Mouse (Mus musculus) embryonic facial prominence, embryonic 11.5 days (tissue): ENCODE results near the gene Phlpp1. TPM values are rescaled to one million over a fixed set of nuclear protein-coding genes. Genes with fewer than 3 reads are reported as not detected.

Experiments
- ATAC-seq: fragments of 200-750 bp; cut with Nextera tagmentation; replicated peaks from 2 replicates; pipeline ENCODE4 v1.8.0; 2017; ENCODE audit warnings: low read depth; ENCODE audit not compliant: insufficient number of reproducible peaks, low FRiP score, low TSS enrichment
- DNase-seq: peaks from one replicate; pipeline ENCODE4 v3.0.0-alpha.2; 2015; ENCODE audit warnings: low spot score
- H3K27ac ChIP-seq: fragments of 300-500 bp; sonication (generic); replicated peaks from 2 replicates; pipeline ENCODE4 v1.5.1; 2014; ENCODE audit warnings: mild to moderate bottlenecking, low read depth, low read length, control low read depth
- H3K27me3 ChIP-seq: fragments of 300-500 bp; sonication (generic); 2 replicates; pipeline ENCODE4 v1.6.1; 2014; ENCODE audit warnings: mild to moderate bottlenecking, low read length, moderate library complexity, mixed read lengths; ENCODE audit not compliant: control insufficient read depth, insufficient read depth
- H3K36me3 ChIP-seq: fragments of 300-500 bp; sonication (generic); replicated peaks from 2 replicates; pipeline ENCODE4 v1.6.1; 2014; ENCODE audit warnings: low read depth, mild to moderate bottlenecking, low read length, moderate library complexity, mixed read lengths; ENCODE audit not compliant: control insufficient read depth, insufficient read depth
- H3K4me1 ChIP-seq: fragments of 300-500 bp; sonication (generic); 2 replicates; pipeline ENCODE4 v1.6.1; 2014; ENCODE audit warnings: low read length, mixed read lengths; ENCODE audit not compliant: control insufficient read depth, insufficient read depth
- H3K4me2 ChIP-seq: fragments of 300-500 bp; sonication (generic); 2 replicates; pipeline ENCODE4 v1.6.1; 2014; ENCODE audit warnings: low read depth, mild to moderate bottlenecking, control low read depth, low read length, moderate library complexity
- H3K4me3 ChIP-seq: fragments of 300-500 bp; sonication (generic); 2 replicates; pipeline ENCODE4 v1.5.1; 2014; ENCODE audit warnings: low read depth, low read length, control low read depth
- H3K9ac ChIP-seq: fragments of 300-500 bp; sonication (generic); replicated peaks from 2 replicates; pipeline ENCODE4 v1.6.1; 2014; ENCODE audit warnings: mild to moderate bottlenecking, control low read depth, low read length
- H3K9me3 ChIP-seq: fragments of 300-500 bp; sonication (generic); replicated peaks from 2 replicates; pipeline ENCODE4 v1.6.1; 2016; ENCODE audit warnings: mild to moderate bottlenecking, low read length, inconsistent platforms, mixed read lengths; ENCODE audit not compliant: control insufficient read depth
- WGBS: fragments of 180-500 bp; shearing (Covaris S2); extraction: QIAGEN DNeasy Blood & Tissue Kit; methylation state at CpG from one replicate; pipeline ENCODE4 v1.1.7; 2014; 5-methylcytosine and 5-hydroxymethylcytosine counted together
- polyA plus RNA-seq: library from polyadenylated mRNA; unstranded; fragments of >200 nt; fragmentation: Nextera tagmentation; extraction: Ambion mirVana; gene quantifications from 2 replicates; pipeline ENCODE4 v1.2.1, GENCODE M21; 2014

Gene Phlpp1
- polyA plus RNA-seq, 1 experiment from 2014 or later: 3.8 TPM

GRCm38 (mm10) chr1:106157961-106158515 is 13.5 kb upstream of the Phlpp1 start:
- Histone ChIP-seq H3K9me3 (no peaks in the 10 kb centered on the region), H3K27ac (no peak overlapping the region), H3K4me2 (no peak overlapping the region), H3K27me3 (no peaks in the 10 kb centered on the region), H3K4me3 (no peak overlapping the region), H3K36me3 (no peaks in the 10 kb centered on the region), H3K4me1 (no peaks in the 10 kb centered on the region), H3K9ac (no peak overlapping the region)
- DNase-seq (no peak), ATAC-seq (no peak)
- WGBS: 66% methylated on average over 4 of the region's 4 CpGs

- no peak overlapping the region for H3K4me3 ChIP-seq
- DNase-seq (no peak), ATAC-seq (no peak)
- no peaks in the 10 kb centered on the region for H3K27me3 ChIP-seq
- no peak overlapping the region for H3K27ac ChIP-seq
- no peaks in the 10 kb centered on the region for H3K9me3 ChIP-seq
- H3K4me2 ChIP-seq: no peak overlapping the region
- no peaks in the 10 kb centered on the region for H3K4me1 ChIP-seq
- no peak overlapping the region for H3K9ac ChIP-seq
- no peaks in the 10 kb centered on the region for H3K36me3 ChIP-seq
- 94% methylated on average over 5 of the region's 5 CpGs for WGBS
Measured at GRCm38 (mm10) chr1:106159667-106160066, 11.9 kb upstream of the Phlpp1 start.

DNA sequence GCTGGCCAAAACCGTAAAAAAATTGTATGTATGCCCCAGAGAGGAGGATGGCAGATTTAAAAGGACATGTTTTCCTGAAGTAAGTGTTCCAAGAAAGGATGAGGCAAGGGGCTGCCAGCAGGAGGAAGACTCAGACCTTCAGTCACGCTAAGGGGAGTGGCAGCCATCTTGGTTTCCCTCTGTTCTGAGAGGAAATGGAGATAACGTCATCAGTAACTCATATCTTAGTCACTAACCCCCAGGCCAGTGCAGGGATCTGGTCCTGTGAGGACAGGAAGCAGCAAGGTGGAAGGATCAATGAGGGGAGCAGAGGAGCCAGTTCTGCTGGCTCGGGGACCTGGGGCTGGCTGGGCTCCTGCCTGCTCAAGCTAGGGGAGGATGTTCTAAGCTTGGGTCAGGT is 10.6 kb upstream of the Phlpp1 start:
- no peak overlapping the region for H3K27ac ChIP-seq
- no peaks in the 10 kb centered on the region for H3K4me1 ChIP-seq
- H3K36me3 ChIP-seq: no peaks in the 10 kb centered on the region
- no peaks in the 10 kb centered on the region for H3K27me3 ChIP-seq
- H3K9ac ChIP-seq: no peak overlapping the region
- no peaks in the 10 kb centered on the region for H3K9me3 ChIP-seq
- no peak overlapping the region for H3K4me2 ChIP-seq
- DNase-seq: no peak
- H3K4me3 ChIP-seq: no peak overlapping the region
- 67% methylated on average over 4 of the region's 4 CpGs for WGBS
- ATAC-seq: no peak

GRCm38 (mm10) chr1:106162581-106162980 is 9.0 kb upstream of the Phlpp1 start:
- no peak for DNase-seq
- WGBS: 81% methylated on average over 7 of the region's 7 CpGs

DNA sequence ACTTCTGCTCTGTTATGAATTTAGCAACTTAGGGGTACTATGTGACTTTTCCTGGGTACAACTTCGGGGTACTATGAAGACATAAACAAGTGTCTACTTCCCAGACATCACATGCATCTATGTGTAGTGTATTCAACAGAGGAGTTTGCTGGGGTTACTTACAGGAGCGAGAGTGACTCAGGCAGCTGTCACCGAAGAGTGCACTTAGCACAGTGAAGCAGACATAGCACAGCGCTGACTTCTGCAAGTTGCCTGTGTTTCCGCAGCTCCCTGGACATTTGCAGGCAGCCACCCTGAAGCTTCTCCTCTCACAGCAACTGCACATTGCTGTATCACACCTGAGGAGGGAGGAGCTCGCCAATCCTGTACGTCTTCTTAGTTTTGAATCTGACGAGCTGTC is 8.2 kb upstream of the Phlpp1 start:
- Histone ChIP-seq H3K4me2 (no peak overlapping the region), H3K4me1 (no peaks in the 10 kb centered on the region), H3K9me3 (no peaks in the 10 kb centered on the region), H3K36me3 (no peaks in the 10 kb centered on the region), H3K9ac (no peak overlapping the region), H3K4me3 (no peak overlapping the region), H3K27ac (no peak overlapping the region), H3K27me3 (no peaks in the 10 kb centered on the region)
- no peak for DNase-seq
- ATAC-seq: no peak
- 88% methylated on average over 8 of the region's 8 CpGs for WGBS

More at GRCm38 (mm10) chr1:106162581-106162980, 9.0 kb upstream of the Phlpp1 start:
- ATAC-seq: no peak
- no peaks in the 10 kb centered on the region for H3K9me3 ChIP-seq
- H3K4me3 ChIP-seq: no peak overlapping the region
- H3K4me1 ChIP-seq: no peaks in the 10 kb centered on the region
- no peaks in the 10 kb centered on the region for H3K27me3 ChIP-seq
- no peak overlapping the region for H3K27ac ChIP-seq
- no peak overlapping the region for H3K9ac ChIP-seq
- no peaks in the 10 kb centered on the region for H3K36me3 ChIP-seq
- no peak overlapping the region for H3K4me2 ChIP-seq

GRCm38 (mm10) chr1:106164111-106164510 is 7.4 kb upstream of the Phlpp1 start:
- Histone ChIP-seq H3K36me3 (no peaks in the 10 kb centered on the region), H3K9me3 (no peaks in the 10 kb centered on the region), H3K27ac (no peak overlapping the region), H3K4me1 (no peaks in the 10 kb centered on the region), H3K4me2 (no peak overlapping the region), H3K27me3 (no peaks in the 10 kb centered on the region), H3K9ac (no peak overlapping the region), H3K4me3 (no peak overlapping the region)
- 85% methylated on average over 3 of the region's 3 CpGs for WGBS
- DNase-seq (no peak), ATAC-seq (no peak)

DNA sequence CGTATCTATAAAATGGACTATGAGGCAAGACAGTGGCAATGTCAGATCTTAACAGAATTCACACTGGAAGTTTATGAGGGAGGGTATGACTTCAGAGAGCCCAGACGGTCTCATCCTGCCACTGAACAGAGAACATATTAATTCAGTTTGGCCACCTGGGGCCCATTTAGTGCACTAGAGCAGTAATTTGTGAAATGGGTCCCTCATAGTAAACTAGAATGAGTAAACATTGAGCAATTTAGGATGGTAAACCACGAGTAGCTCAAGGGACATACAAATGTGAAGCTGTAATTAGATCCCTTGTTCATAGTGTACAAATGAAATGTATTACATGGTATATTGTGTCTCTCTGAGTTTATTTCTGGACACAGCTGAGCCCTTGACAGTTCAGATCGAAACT is 3.6 kb upstream of the Phlpp1 start:
- ATAC-seq: no peak
- H3K36me3 ChIP-seq: no peaks in the 10 kb centered on the region
- H3K4me2 ChIP-seq: no peak overlapping the region
- WGBS: 54% methylated on average over 4 of the region's 4 CpGs
- no peak overlapping the region for H3K4me3 ChIP-seq
- no peaks in the 10 kb centered on the region for H3K27me3 ChIP-seq
- H3K27ac ChIP-seq: no peak overlapping the region
- H3K9ac ChIP-seq: no peak overlapping the region
- no peaks in the 10 kb centered on the region for H3K9me3 ChIP-seq
- no peak for DNase-seq
- no peaks in the 10 kb centered on the region for H3K4me1 ChIP-seq

DNA sequence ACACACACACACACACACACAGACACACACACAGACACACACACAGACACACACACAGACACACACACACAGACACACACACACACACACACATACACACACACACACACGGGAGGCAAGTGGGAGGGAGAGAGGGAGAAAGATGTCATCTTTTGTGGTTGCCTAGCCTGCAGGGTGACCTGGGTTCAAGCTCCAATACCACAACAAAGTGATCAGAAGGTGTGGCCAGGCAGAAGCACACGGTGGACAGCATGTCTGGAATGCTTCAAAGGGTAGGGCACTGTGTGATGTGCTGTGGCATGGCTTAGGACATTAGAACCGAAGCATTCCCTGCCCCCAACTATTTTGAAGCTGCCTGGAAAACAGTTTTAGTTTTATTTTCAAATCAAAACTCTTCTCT is 2.8 kb upstream of the Phlpp1 start:
- H3K27me3 ChIP-seq: no peaks in the 10 kb centered on the region
- H3K9ac ChIP-seq: no peak overlapping the region
- no peak overlapping the region for H3K27ac ChIP-seq
- DNase-seq: no peak
- no peaks in the 10 kb centered on the region for H3K9me3 ChIP-seq
- ATAC-seq: no peak
- peaks cover 3% of the 10 kb centered on the region; the same call in 1 of the 2 replicates for H3K4me1 ChIP-seq
- no peak overlapping the region for H3K4me2 ChIP-seq
- 44% methylated on average over 3 of the region's 3 CpGs for WGBS
- no peak overlapping the region for H3K4me3 ChIP-seq
- H3K36me3 ChIP-seq: no peaks in the 10 kb centered on the region
